Mouse (Mus musculus): ENCODE data around the gene Chp1.
"Not testable (repeated sequence)": the region's sequence is repeated elsewhere in the genome, so short reads cannot be mapped to it uniquely, and the experiment has no call there.

Gene Chp1

DNA sequence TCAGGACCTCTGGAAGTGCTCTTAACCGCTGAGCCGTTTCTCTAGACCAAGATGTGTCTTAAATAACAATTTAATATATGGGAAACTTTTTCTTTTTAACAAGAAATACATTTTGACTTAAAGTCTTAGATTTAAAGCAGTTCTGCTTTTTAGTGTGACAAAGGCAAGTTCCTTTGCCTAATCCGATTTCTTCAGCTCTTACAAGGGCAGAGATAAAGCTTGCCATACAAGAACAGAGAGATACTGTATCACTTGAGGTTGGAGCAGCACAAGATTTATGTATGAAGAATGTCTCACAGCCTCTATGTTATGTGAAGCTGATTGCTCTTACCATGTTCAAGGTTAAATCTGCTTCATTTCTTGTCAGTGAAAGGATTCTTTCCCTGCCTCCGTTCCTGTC lies 17.8 kb downstream of the Chp1 start:
- DNase-seq (ENCODE audit: low read depth, low spot score), result no peak

DNA sequence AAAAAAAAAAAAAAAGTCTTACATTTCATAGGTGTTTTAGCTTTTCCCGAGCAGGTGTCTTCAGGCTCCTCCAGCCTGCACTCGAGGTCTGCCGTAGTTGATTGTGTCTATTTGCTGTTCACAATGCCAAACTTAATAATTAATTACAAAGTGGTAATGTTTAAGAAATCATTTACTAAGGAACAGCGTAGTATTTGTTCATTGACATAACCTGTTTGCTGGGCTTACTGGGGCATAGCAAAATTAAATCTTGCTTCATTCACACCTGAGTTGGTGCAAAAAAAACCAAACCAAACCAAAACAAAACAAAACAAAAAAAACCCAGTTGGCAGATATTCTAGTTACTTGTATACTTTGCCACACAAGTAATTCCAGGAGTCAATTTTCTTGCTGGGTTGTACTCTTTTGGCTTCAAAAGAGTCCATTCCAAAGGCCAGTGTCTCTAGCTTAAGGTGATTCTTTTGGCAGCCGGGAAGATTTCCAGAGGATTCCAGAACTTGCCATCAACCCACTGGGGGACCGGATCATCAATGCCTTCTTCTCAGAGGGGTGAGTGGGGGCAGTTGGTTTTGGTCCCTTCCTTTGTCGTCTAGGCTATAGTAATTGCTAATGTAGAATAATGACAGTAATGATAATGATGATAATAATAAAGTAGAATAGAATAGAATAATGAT lies 18.8 kb downstream of the Chp1 start:
- DNase-seq (ENCODE audit: low read depth, low spot score), result no peak

GRCm38 (mm10) chr2:119572471-119572870 lies 25.0 kb downstream of the Chp1 start:
- DNase-seq (ENCODE audit: low read depth, low spot score), result no peak

DNA sequence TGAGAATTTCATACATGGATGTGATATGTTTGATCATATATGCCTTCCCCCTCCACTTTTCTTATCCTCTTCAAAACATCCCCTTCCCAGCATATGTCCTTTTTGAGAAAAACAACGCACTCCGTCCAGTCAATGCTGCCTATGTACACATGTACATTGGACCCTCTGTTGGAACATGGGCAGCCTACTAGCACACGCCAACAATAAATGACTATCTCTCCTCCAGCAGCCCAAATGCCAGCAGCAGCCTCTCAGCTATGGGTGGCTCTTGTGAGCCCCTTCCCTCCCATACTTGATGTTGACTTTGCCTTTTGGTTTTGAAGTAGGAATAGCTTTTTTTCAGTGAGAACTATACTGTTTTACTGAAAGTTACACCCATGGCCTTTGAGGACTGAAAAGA lies 34.1 kb downstream of the Chp1 start:
- DNase-seq (ENCODE audit: low read depth, low spot score), result no peak

GRCm38 (mm10) chr2:119583439-119583838 lies 35.9 kb downstream of the Chp1 start:
- DNase-seq (ENCODE audit: low read depth, low spot score), result no peak

DNA sequence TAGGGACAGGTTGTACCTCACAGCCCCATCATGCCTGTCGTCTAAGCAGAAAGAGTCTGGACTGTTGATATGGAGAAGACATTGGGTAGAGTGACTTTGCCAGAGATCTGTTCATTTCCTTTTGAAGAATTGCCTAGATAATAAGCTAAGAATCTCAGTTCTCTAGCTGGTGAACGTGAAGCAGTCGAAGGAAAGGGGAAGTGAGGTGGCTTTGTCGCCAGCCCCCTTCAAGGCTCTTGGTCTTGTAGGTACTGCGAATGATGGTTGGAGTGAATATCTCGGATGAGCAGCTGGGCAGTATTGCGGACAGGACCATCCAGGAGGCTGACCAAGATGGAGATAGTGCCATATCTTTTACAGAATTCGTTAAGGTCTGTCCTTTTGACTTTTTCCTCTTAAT lies 36.8 kb downstream of the Chp1 start:
- no peak for DNase-seq (ENCODE audit: low read depth, low spot score)

GRCm38 (mm10) chr2:119587383-119587782 lies 39.9 kb downstream of the Chp1 start:
- no peak for DNase-seq (ENCODE audit: low read depth, low spot score)

GRCm38 (mm10) chr2:119591247-119591646 lies 43.8 kb downstream of the Chp1 start:
- DNase-seq (ENCODE audit: low read depth, low spot score), result peak; percentile 13

DNA sequence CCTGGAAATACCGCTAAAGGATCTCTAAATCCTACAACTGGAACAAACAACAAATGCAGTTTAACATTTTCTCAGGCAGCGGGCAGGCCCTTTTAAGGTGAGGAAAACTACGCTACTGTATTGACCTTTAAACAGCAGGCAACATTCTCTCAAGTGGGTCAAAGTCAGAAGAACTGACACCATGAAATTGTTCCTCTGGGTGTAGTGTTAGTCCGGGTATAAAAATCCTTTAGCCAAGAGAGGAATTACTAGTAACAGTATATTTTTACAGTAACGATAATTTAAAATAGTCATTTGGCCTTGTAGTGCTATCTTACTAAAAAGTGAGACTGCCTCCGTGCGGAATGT lies 46.2 kb downstream of the Chp1 start:
- no peak for DNase-seq (ENCODE audit: low read depth, low spot score)

GRCm38 (mm10) chr2:119594113-119594981 lies 46.9 kb downstream of the Chp1 start:
- peak; percentile 98 for DNase-seq (ENCODE audit: low read depth, low spot score)

- no peak for DNase-seq (ENCODE audit: low read depth, low spot score)
These were observed 47.8 kb downstream of the Chp1 start for GRCm38 (mm10) chr2:119595308-119595707.

DNA sequence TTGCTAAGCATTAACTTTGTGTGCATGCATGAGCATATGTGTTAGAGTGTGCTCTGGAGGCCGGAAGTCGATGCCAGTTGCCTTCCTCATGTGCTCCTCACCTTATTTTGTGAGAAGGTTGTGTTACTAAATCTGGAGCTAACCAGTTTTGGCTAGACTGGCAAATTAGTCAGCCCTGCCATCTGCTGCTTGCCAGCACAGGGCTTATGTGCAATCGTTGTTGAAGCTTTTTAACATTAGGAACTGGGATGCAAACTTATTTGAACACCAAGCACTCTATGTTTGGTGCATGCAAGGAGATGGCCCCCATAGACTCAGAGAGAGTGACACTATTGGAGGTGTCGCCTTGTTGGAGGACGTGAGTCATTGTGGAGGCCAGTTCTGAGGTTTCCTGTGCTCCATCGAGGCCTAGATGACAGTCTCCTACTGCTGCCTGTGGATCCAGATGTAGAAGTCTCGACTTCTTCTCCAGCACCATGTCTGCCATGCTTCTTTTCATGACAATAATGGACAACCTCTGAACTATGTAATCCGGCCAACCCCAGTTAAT lies 49.4 kb downstream of the Chp1 start:
- no peak for DNase-seq (ENCODE audit: low read depth, low spot score)

- DNase-seq (ENCODE audit: low read depth, low spot score), result no peak
These were observed 53.5 kb downstream of the Chp1 start for GRCm38 (mm10) chr2:119601027-119601426.

GRCm38 (mm10) chr2:119601575-119601974 lies 54.1 kb downstream of the Chp1 start:
- DNase-seq (ENCODE audit: low read depth, low spot score), result peak; percentile 22

DNA sequence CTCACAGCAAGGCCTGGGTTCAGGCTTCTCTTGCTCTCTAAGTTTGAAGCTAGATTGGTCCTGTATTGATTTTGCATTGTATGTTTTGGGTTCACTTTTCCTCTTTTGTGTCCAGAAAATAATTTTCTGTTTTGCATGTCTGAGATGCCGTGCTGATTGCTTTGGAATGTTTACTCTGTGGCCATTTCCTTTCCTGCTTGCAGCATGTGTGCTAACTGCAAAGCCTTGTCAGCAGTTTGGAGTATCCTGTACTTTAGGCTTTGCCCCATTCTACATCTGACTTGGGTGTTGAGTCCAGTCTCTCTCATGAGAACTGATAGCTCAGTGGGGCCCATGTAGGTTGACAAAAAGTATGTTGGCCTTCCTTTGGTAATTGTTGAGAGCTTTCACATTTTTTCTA lies 55.0 kb downstream of the Chp1 start:
- no peak for DNase-seq (ENCODE audit: low read depth, low spot score)

DNA sequence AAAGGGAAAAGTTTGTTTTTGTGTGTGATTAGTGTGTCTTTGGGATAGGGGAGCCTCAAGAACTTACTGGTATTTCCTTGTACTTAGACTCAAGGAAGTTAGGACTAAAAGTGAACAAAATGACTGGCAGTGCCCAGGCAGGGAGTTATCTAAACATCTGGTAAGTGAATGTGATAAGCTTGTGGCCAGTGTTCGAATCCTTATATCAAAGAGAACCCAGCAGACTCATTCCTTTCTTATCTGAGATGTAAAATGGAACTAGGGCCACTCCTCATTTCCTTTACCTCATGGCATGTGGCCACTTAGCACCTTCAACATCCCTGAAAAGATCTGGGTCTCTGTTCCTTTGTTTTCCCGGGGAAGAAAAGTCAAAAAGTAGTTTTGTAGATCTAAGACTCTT lies 56.4 kb downstream of the Chp1 start:
- no peak for DNase-seq (ENCODE audit: low read depth, low spot score)

- DNase-seq (ENCODE audit: low read depth, low spot score), result no peak
These were observed 58.0 kb downstream of the Chp1 start for GRCm38 (mm10) chr2:119605361-119605973.

DNA sequence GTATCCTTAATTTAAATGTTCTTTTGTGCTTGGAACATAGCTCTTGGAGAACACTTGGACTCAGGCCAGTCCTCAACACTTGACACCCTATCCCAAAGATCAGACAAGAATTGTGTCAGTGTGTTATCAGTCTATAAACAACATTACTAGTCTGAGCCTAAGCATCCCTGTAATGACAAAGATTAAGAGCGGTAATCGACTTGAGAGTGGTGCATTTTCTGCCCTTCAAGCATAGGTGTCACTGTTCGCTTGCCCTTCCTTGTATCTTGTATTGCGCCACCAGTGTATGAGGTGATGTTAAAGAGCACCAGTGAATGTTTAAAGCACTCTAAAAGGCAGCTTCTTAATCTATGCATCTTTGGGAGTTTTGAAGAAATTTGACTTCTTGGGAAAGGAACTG lies 59.5 kb downstream of the Chp1 start:
- DNase-seq (ENCODE audit: low read depth, low spot score), result no peak

- no peak for DNase-seq (ENCODE audit: low read depth, low spot score)
These were observed 70.3 kb downstream of the Chp1 start for GRCm38 (mm10) chr2:119617841-119618198.

GRCm38 (mm10) chr2:119618199-119618982 lies 70.9 kb downstream of the Chp1 start, which contains the start of the genes Nusap1 and Oip5:
Nusap1 (plus strand) TSS chr2:119618298.
Oip5 (minus strand) TSS chr2:119618469.
- peak; percentile 100 for DNase-seq (ENCODE audit: low read depth, low spot score)

- not testable (repeated sequence) for DNase-seq (ENCODE audit: low read depth, low spot score)
These were observed 71.5 kb downstream of the Chp1 start for GRCm38 (mm10) chr2:119619002-119619401.

DNA sequence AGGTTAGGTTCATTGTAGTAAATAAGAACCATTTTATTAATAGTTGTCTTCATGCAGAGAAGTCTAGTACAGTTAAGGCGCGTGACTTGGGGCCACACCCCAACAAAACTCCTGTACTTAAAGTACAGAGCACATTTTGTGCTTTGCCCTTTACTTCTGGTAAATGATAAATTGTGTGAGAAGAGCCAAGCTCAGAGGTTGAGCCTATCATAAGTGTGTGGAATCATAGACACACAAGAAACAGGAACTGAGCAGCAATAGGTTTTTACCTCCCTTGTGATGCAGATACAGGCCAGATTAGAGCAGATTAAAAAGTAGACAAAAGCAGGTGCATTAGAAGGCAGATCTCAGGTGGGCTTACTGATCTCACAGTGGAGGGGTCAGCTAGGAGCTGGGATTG lies 73.8 kb downstream of the Chp1 start:
- DNase-seq (ENCODE audit: low read depth, low spot score), result no peak

Measured in R1 (cell line).